Mouse (Mus musculus): ENCODE data around the gene Oat.

The Oat gene

DNA sequence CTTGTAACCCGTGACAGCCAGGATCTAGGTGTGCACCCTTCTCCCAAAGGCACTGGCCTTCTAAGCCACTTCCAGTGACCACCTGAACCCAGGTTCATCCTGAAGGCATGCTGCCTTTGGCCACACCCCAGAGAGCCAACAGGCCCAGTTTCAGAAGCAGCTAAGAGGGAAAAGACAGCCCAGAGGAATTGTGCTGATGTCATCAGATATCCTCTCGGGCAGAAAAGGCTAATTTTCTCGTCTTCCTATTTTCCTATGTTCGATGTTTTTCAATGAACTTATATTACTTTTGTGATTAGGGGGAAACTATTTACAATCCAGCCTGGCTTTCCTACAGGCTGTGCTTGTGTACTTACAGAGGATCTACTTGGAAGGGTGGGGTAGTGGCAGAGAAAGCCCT, 35.6 kb downstream of the Oat start:
- DNase-seq: no peak

GRCm38 (mm10) chr7:132529206-132529605, 47.0 kb downstream of the Oat start:
- no peak for DNase-seq

GRCm38 (mm10) chr7:132513419-132513982, 62.7 kb downstream of the Oat start:
- DNase-seq: no peak

- peak in 1 of 2 experiments; percentile 4 for DNase-seq
These were observed 67.1 kb downstream of the Oat start for GRCm38 (mm10) chr7:132509110-132509509.

All from kidney, postnatal 36 days (tissue).